Mouse (Mus musculus): ENCODE results near the gene Ide.

Ide gene

DNA sequence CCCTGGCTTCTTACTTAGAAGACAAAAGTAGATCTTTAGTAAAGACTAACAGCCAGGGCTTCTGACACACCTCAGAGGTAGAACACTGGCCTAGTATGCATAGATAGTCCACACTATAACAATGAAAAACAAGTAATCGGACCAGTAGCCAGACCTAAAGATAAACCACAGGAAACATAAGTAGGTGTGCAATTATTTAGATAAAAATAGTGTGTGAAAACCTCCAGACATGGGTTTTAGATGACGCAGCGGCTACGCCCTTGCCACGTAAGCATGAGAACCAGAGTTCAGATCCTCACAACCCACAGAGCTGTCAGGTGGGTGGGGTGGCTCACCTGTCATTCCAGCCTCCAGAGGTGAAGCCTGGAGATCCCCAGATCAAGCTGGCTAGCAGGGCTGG is 4.3 kb downstream of the Ide start:
- no peak for DNase-seq (ENCODE audit: low spot score)

DNA sequence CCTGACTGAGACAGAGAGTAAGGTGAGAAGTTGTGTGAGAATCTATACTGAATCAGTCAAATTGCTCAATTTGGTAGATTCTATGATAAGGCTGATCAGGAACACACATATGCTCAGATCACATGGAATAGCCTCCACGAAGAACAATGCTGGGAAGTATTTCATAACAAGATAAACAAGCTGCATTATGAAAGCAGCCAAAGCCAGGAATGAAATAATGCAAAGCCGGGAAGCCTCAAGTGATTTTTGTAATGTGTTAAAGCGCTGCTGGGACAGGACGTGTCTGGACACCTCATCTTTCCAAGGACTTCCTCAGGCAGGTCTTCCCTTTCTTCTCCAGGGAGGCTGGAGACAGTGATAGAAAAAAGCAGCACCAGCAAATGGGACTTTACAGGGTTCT is 4.9 kb downstream of the Ide start:
- no peak for DNase-seq (ENCODE audit: low spot score)

DNA sequence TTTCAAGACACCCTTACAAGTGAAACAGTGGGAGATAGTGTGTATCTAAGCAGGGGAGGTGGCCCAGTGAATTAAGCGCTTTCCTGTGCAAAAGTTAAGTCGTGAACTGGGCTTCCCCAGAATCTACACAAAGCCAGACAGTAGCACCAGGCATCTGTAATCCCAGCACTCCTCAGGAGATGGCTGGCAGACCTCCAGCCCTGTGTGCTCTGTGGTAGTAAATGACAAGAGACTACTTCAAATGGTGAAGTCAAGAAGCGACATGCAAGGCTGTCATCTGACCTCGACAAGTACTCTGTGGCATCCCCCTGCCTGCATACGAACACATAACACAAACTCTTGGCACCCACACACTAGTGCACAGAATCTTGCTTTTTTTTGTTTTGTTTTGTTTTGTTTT is 10.4 kb downstream of the Ide start:
- DNase-seq (ENCODE audit: low spot score), result no peak

DNA sequence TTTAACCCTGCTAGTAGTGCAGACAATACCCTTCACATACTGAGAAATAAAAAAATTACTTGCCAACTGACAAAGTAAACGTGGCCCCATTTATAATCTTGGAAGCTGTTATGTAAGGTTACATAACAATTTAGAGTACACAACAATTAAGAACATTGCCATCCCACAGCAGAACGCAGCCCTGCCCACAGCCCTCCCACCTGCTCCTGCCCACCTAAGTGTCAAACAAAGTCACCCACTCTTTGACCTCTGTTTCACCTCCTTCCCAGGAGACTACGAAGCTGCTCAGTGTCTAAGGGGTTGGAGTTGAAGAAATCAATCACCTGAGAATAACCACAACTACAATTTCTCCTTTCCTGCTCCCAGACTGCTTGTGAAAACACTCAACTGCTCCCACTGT is 14.1 kb downstream of the Ide start:
- no peak for DNase-seq (ENCODE audit: low spot score)

DNA sequence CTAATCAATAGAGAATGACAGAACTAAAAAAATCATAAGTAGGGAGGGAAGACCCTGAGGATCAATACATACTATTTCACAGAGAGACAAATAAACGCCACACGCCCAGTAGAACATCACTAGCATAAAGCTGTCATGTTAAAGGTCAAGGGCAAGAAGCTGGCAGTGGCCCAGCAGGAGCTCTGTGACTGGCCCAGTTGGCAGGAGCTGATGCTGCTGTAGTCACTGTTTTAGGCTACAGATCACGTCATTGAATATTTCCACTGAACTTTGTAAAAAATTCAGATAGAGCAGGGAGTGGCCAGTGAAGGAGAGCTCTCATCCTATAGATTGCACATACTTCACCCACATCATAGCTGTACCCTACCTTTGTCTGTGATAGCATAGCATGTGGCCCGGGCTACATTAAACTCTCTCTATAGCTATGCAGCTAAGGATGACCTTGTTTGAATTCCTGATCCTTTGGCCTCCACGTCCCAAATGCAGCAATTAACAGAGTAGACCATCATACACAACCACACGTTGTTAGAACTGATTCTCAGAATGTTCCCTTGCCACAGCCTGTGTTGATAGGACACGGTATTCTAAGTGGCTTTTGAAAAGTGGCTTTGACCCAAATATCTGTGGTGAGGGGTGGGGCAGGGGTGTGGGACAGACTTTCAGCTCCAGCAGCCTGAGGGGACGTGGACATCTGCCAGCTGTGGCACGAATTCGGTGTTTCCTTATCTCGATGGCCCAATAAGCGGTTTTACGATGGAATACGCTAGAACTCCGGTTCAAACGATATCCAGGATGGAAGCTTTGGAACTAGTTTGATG is 16.6 kb downstream of the Ide start:
- DNase-seq (ENCODE audit: low spot score), result no peak

DNA sequence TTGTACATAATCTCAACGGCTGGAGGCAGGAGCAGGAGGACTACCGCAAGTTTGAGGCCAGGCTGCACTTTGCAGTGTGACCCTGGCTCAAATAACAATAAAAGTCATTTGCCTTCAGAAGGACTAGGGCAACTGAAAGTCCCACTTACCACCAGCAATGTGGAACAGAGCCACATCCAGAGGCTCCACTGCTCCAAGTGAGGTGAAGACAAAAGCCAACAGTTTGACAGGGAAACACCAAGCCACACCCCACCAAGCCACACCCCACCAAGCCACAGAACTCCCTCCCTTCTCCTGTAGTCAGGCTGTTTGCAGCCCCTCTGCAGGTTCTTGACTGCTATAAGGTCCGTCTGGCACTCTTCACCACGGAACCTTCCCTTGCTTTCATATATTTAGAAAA is 20.3 kb downstream of the Ide start:
- no peak for DNase-seq (ENCODE audit: low spot score)

DNA sequence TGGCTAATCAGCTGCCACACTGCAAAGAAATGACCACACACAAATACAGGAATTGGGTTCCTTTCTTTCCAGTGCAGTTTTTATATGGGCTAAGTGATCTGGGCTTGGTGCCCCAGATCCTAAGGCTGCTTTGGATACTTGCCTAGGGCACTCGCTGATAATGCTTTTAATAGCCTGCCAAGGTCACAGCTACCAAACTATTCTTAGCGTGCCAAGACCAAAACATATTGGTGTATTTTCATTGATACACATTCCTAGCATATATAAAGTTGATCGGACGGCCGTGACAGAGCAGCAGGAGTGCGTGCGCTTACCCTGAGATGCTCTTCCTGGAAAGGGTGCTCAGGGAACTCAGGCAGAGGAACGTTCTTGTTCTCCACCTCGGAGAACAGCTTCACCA is 22.6 kb downstream of the Ide start:
- DNase-seq (ENCODE audit: low spot score), result no peak

DNA sequence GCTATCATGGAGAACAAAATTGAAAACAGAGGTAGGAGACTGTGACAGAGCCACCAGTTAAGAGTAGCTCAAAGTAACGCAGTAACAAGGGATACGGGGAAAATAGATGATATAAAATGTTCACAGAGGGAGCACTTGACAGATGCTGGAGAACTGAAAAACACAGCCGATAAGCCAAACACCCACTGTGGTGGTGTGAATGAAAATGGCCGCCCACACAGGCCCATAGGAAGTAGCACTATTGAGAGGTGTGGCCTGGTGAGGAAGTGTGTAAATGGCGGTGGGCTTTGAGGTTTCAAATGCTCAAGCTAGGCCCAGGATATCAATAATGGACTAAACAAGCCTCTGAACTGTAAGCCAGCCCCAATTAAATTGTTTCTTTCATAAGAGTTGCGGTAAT is 26.2 kb downstream of the Ide start:
- no peak for DNase-seq (ENCODE audit: low spot score)

DNA sequence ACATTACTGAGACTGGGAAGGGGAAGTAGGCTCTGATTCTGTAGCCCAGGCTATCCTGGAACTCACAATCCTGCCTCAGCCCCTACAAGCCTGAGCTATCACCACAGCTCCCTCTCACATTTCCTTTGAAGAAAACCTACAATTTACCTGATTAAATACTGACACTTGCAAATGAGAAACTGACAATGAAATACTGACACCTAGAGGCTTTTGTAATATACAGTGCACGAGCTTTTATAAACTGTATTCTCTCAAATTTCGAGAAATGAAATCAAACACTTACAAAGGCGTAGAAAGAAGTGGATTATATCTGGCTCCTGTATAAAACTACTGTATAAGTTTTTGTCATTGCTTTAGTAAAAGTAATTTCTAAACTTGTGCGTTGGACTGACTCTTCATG is 27.5 kb downstream of the Ide start:
- no peak for DNase-seq (ENCODE audit: low spot score)

DNA sequence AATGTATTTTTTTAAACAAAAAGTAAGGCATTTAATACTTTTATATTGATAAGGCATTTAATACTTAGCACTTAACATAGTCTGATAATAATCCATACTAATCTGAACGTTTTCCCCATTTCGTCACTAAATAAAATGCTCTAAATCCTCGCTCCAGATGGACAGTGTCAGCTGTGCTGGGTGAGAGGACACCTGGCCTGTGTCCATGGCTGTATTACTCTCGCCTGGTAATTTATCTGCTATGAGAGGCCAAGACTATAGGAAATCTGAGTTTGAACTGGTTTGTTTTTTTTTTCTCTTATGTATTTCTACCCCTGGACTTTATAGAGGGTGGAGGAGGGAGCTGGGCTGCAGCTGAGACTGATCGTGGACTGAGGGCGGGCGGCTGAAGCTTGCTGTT is 28.7 kb downstream of the Ide start:
- DNase-seq (ENCODE audit: low spot score), result no peak

DNA sequence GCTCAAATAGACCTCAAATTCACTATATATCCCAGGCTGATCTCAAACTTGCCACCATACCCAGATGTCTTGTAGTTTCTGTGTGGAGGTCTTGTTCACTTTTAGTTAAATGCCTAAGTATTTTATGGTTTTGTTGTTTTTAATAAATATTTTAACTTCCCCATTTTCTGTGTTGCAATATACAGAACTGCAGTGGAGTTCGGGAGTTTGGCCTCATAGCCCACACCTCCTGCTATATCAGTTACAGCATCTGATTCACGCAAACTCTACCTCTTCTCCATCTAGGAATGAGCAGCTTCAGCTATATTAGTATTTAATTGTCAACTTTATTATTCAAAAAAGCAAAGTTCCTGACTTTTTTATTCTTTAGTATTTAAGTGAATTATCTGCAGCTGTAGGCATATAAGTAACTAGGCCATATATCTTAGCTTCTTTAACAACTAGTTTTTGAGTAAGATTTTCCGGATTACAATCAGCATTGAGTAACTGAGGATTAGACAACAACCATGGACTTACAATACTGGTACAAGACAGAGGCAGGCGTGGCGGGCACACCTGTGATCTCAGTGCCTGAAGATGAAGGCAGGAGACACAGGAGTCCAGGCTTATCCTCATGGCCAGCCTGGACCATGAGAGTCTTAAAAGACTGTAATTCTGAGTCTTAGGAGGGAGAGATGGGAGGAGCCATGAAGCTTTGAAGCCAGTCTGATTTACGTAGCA is 29.7 kb downstream of the Ide start:
- DNase-seq (ENCODE audit: low spot score), result no peak

DNA sequence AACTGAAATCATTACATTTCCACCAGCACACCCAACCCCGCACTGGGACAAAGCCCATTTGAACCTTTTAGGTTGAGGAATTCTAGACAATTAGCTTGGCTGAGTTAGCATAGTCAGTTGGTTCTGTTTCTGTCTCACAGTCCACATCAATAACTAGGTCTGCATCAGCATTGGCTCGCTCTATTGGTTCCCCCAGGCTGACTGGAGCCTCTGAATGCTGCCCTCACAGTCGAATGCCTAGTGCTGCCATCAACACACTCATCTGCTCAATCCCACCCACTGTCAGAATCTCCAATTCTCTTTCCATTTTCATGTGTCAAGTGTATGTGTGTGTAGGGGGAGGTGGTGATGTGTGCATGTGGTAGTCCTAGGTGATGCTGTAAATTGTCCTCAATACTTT is 31.5 kb downstream of the Ide start:
- DNase-seq (ENCODE audit: low spot score), result no peak

DNA sequence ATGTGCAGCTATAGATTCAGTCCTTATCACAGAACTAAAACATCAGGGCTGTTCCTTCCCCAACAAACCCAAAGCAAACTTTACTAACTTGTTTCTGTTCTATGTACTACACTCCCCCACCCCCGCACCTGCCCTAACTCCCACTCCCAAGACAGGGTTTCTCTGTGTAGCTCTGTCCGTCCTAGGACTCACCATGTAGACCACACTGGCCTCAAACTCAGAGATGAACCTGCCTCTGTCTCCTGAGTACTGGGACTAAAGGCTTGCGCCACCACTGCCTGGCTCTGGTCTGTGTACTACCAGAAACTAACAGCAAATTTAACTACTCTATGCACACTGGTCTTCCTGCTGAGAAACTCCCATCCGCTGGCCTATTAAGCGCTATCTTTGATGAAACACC is 32.8 kb downstream of the Ide start:
- no peak for DNase-seq (ENCODE audit: low spot score)

DNA sequence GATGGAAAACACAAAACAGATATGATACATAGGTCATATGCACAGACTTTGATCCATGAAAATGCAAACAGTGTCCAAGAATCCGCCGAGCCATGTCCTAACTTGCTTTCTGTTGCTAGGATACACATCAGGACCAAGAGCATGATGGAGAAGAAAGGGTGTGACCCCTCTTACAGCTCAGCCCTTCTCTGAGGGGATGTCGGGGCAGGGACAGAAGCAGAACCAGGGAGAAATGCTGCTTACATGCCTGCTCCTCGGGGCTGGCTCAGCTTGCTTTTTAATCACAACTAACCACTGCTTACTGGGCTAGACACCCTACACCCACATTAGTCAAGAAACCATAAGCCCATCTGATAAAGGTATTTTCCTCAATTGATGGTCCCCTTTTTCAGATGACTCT is 33.6 kb downstream of the Ide start:
- DNase-seq (ENCODE audit: low spot score), result no peak

DNA sequence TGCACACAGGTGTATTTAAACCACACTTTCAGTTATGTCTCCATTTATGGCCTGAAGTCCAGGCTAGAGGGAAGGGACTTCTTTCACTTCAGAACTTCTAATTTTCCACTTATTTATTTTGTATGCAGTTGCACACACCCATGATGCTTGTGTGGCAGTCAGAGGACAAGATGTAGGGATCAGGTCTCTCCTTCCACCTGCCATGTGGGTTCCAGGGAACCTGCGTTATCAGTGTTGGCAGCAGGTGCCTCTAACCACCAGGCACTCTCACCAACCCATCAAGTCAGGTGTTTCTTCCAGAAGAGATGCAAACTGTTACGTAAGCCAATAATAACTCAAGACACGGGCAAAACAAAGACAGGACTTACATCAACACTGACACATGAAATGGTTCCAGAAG is 35.9 kb downstream of the Ide start:
- DNase-seq (ENCODE audit: low spot score), result no peak

DNA sequence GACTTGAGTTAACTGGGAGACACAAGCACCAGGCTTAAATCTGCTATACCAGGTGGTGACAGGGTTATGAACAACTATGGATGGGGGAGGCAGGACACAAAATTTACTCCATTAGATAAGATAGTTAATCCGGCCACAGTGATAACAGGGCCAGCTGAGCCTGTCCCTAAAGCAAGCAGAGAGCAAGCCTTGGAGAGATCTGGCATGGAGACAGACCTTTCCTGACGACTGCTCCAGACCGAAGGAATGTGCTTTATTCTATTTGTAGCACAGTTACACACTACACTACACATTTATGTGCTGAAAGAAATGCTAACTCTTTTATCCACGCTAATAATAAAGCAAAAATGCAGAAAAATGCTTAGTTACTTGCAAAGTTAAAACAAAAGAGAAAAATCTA is 46.0 kb downstream of the Ide start:
- no peak for DNase-seq (ENCODE audit: low spot score)

DNA sequence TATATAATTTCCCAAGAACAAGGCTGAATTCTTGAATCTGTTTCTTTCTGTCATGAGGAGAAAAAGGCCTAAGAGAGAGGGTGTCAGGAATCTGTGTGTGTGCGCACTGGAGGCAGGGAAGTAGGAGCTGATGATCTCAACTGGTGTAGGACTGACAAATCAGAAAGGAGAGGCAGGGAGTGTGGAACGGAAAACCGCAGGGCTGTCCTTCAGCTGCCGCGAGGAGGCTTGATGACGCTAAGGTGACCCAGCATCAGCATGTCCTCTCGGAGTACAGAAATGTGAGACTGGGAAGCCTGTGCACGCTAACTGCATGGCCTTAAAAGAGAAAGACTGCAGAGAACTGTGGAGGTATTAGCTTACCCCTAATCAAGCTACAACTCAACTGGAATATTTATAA is 46.7 kb downstream of the Ide start:
- DNase-seq (ENCODE audit: low spot score), result no peak

DNA sequence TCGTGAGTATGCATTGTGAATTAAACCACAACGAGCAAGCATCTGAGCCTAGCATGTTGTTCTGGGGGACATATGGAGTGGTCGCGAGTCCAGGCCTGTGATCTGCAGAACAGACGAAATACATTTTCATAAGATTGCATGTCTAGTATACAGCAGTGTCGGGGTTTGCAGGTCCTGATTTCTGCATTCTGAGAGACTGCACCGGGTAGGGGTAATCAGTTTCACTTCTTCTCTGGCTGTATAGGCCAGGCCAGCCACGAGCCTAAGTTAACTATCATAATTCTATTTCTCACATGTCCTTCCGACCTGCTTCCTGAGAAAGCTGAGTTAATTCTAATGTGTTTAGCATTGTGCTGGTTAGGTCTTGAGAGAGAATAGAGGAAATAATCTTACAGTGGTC is 52.9 kb downstream of the Ide start:
- DNase-seq (ENCODE audit: low spot score), result no peak

DNA sequence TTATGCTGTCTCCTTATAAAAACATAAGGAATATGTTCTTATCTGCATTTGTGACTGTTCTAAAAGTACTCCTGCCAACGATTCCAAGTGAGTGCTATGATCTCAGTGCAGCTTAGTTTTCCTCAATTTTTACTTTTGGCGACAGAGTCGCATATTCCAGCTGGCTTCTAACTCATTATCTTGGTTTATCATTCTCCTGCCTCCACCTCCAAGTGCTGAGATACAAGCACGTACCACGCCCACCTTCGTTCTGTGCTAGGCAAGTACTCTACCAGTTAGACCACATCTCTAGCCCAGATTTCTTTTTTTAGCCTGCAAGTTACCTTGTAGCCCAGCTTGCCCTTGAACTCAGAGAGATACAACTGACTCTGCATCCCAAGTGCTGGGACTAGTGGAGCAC is 54.5 kb downstream of the Ide start:
- no peak for DNase-seq (ENCODE audit: low spot score)

DNA sequence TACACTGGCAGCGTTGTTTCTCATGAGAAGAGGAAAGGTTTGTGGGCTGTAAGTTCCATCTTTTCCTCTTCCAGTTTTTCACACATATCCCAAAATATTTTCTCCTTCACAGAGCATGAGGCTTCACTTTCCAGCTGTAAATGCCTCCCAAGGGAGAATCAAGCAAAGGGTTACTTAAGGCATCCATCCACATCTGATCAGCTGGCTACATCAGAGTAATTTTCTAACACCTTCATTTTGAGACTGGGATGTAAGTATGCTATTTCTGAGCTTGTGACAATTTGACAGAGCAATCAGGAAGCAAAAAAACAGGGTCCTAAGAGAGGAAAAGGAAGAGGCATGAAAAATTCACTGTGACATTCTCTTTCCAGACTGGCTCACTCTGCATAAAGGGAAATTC is 55.9 kb downstream of the Ide start:
- no peak for DNase-seq (ENCODE audit: low spot score)

DNA sequence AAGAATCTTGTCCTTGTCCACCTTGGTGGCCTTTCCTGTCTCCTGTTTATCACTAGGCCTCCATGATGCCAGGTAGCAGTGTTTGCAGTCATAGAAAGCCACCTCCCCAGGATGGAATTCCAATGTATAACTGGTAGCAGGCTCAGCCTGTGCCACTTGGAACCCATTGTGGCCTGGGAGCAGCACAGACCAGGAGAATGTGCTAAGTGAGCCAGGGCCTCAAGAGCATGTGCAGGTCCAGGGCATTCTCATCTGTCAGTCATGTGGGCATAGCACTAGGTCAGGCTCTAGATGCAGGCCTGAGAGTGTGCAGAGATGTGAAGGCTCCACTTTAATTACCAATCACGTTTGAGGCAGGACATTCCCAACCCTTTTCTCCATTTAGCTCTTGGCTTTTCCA is 58.5 kb downstream of the Ide start:
- DNase-seq (ENCODE audit: low spot score), result no peak

DNA sequence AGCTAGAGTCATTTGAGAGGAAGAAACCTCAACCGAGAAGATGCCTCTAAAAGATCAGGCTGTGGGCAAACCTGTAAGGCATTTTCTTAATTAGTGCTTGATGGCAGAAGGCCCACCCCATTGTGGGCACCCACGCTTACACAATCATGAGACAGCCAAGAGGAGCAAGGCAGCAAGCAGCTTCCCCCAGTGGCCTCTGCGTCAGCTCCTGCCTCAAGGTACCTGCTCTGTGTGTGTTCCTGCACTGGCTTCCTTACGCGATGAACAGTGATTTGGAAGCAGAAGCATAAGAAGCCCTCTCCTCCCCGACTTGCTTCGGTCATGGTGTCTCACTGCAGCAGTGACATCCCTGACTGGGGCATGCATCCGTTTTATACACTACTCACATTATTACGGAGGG is 62.1 kb downstream of the Ide start:
- DNase-seq (ENCODE audit: low spot score), result no peak

DNA sequence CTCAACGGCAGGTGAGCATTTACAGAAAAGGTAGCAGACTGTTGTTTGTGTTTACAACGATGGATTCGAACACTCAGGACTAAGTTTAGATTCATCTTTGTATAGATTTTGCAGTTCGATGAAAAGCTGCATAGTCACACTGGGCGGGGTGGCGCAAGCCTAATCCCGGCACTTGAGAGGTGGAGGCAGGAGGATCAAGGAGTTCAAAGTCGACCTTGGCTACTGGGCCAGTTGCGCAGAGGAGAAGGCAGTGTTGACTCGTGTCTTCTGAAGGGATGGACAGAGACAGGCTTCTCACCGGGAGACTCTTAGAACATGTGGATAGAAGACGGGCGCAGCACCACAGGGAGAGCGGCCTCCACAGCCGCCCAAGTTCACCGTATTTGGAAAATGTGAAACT is 68.5 kb downstream of the Ide start:
- no peak for DNase-seq (ENCODE audit: low spot score)

All from embryo, embryonic 10 days (tissue).